Mouse (Mus musculus) cerebellum, adult 2 months (tissue): Measurements from ENCODE around the gene Nt5c2.

Source experiments
- CTCF ChIP-seq: fragments of 200-500 bp; IDR thresholded peaks from 2 replicates; pipeline ENCODE4 v1.5.1; 2011; ENCODE audit warnings: low read depth, mild to moderate bottlenecking, control low read depth, low read length, moderate library complexity, borderline replicate concordance; ENCODE audit not compliant: insufficient read depth
- POLR2A ChIP-seq: fragments of 200-500 bp; IDR thresholded peaks from 2 replicates; pipeline ENCODE4 v1.6.1; 2011; ENCODE audit warnings: low read length, control low read depth, borderline replicate concordance; ENCODE audit not compliant: insufficient read depth

DNA sequence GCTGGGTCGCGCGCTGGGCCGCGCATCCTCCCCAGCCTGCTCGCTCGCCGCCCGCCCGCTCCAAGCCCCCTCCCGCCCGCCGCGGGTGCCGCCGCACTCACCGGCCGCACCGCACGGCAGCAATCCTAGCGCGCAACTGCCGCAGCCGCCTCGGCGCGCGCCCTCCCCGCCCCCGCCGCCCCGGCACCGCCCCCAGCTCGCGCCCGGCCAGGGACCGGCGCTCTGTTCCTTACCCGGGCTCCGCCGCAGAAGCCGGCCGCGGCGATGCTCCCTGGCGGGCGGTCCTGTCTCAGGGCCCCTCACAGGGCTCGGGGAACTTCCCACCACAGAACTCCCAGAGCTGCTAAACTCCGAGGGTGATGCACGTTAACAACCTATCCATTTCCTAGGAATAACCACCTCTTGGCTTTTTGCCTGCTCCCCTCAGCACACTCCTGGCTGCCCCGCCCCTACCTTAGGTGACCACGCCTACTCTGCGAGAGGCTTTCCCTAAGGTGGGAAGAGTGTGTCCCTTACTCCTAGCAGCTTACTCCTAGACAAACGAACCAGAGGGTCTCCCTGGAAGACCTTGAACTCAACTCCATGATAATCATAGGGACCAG lies 52.7 kb downstream of the Nt5c2 start:
- no peak for TF ChIP-seq POLR2A
- no peak for TF ChIP-seq CTCF
